Mouse (Mus musculus): ENCODE data around the gene Pan3. TPM values are rescaled to one million over a fixed set of nuclear protein-coding genes. Genes with fewer than 3 reads are reported as not detected.

The Pan3 gene
- 97.4 and 105 TPM in 2 replicates for polyA plus RNA-seq (2012; rRNA removed)

- under 1% methylated on average over 50 of the region's 51 CpGs for WGBS
- peak within 1 kb of the TSS; percentile 100 for H3K27ac ChIP-seq (ENCODE audit: insufficient read depth, low read length)
- peak within 1 kb of the TSS; percentile 98 for H3K4me3 ChIP-seq (replicated peaks; ENCODE audit: insufficient read depth, low read depth, low read length)
- DNase-seq = peak; percentile 96 to 98
- no peaks in the 10 kb centered on the region for H3K27me3 ChIP-seq (ENCODE audit: control insufficient read depth, insufficient read depth, low read length)
- no peak for TF ChIP-seq CTCF (IDR thresholded peaks at IDR 0.05; ENCODE audit: borderline replicate concordance, insufficient read depth, low read depth, low read length)
- TF ChIP-seq POLR2A (IDR thresholded peaks at IDR 0.05; ENCODE audit: borderline replicate concordance, insufficient read depth, low read length) = peak; percentile 77; the same call in 1 of the 2 replicates
- peaks cover 32% of the 10 kb centered on the region for H3K4me1 ChIP-seq (ENCODE audit: control insufficient read depth, insufficient read depth, low read length)
Measured at GRCm38 (mm10) chr5:147429535-147430305, at the start of gene Pan3. Gene Pan3, plus strand, starts transcription at chr5:147430161.

GRCm38 (mm10) chr5:147381396-147381795, 48.6 kb upstream of the Pan3 start:
- TF ChIP-seq CTCF (IDR thresholded peaks at IDR 0.05; ENCODE audit: borderline replicate concordance, insufficient read depth, low read depth, low read length) (no peak), POLR2A (IDR thresholded peaks at IDR 0.05; ENCODE audit: borderline replicate concordance, insufficient read depth, low read length) (no peak)
- 90% methylated on average over 10 of the region's 10 CpGs for WGBS
- H3K27ac ChIP-seq (ENCODE audit: insufficient read depth, low read length) = no peak overlapping the region

DNA sequence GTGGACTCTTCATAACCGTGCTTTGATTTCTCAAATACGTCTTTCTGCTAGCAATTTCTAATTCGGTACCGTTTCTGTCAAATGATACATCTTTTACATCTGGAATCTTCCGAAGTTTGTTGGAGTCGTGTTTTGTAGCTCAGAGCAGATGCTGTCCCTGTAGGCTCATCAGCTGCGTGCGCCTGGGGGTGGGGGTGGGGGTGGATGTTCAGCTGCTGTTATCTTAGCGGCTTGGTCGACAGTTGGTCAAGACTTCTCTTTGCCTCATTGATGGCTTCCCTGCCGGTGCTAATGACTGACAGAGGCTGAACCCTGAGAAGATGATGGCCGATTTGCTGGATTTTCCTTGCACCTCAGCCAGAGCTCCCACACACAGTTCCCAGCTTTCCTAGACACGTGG, 43.1 kb upstream of the Pan3 start:
- no peak overlapping the region for H3K4me3 ChIP-seq (replicated peaks; ENCODE audit: insufficient read depth, low read depth, low read length)
- WGBS = 85% methylated on average over 13 of the region's 13 CpGs
- no peaks in the 10 kb centered on the region for H3K27me3 ChIP-seq (ENCODE audit: control insufficient read depth, insufficient read depth, low read length)
- TF ChIP-seq CTCF (IDR thresholded peaks at IDR 0.05; ENCODE audit: borderline replicate concordance, insufficient read depth, low read depth, low read length) (no peak), POLR2A (IDR thresholded peaks at IDR 0.05; ENCODE audit: borderline replicate concordance, insufficient read depth, low read length) (no peak)
- DNase-seq = no peak
- H3K4me1 ChIP-seq (ENCODE audit: control insufficient read depth, insufficient read depth, low read length) = no peaks in the 10 kb centered on the region
- no peak overlapping the region for H3K27ac ChIP-seq (ENCODE audit: insufficient read depth, low read length)

More at GRCm38 (mm10) chr5:147381396-147381795, 48.6 kb upstream of the Pan3 start:
- H3K4me1 ChIP-seq (ENCODE audit: control insufficient read depth, insufficient read depth, low read length) = no peaks in the 10 kb centered on the region
- DNase-seq = no peak
- H3K27me3 ChIP-seq (ENCODE audit: control insufficient read depth, insufficient read depth, low read length) = no peaks in the 10 kb centered on the region
- no peak overlapping the region for H3K4me3 ChIP-seq (replicated peaks; ENCODE audit: insufficient read depth, low read depth, low read length)

- Histone ChIP-seq H3K27ac (ENCODE audit: insufficient read depth, low read length) (no peak overlapping the region), H3K4me3 (replicated peaks; ENCODE audit: insufficient read depth, low read depth, low read length) (no peak overlapping the region), H3K4me1 (ENCODE audit: control insufficient read depth, insufficient read depth, low read length) (no peaks in the 10 kb centered on the region), H3K27me3 (ENCODE audit: control insufficient read depth, insufficient read depth, low read length) (no peaks in the 10 kb centered on the region)
- TF ChIP-seq CTCF (IDR thresholded peaks at IDR 0.05; ENCODE audit: borderline replicate concordance, insufficient read depth, low read depth, low read length) = no peak
- no peak for TF ChIP-seq POLR2A (IDR thresholded peaks at IDR 0.05; ENCODE audit: borderline replicate concordance, insufficient read depth, low read length)
- DNase-seq = no peak
- 77% methylated on average over 9 of the region's 9 CpGs for WGBS
Measured at GRCm38 (mm10) chr5:147388376-147389008, 41.5 kb upstream of the Pan3 start.

DNA sequence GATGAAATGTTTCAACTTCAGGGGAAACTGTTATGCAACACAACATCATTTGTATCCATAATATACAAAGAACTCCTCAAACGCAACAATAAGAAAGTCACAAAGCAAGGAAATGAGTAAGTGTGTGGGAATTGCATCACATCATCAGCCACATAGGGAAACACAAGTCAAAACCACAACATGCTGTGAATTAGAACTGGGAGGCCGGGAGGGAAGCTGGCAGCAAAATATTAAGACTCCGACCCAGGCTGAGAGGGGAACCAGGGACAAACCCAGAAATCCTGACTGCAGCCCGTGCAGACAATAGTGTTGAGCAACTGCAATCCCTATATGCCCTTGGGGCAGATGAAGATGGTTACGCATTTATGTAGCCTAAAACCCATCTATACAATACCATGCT, 40.9 kb upstream of the Pan3 start:
- Histone ChIP-seq H3K4me1 (ENCODE audit: control insufficient read depth, insufficient read depth, low read length) (no peaks in the 10 kb centered on the region), H3K27me3 (ENCODE audit: control insufficient read depth, insufficient read depth, low read length) (no peaks in the 10 kb centered on the region), H3K27ac (ENCODE audit: insufficient read depth, low read length) (no peak overlapping the region), H3K4me3 (replicated peaks; ENCODE audit: insufficient read depth, low read depth, low read length) (no peak overlapping the region)
- DNase-seq = no peak
- TF ChIP-seq POLR2A (IDR thresholded peaks at IDR 0.05; ENCODE audit: borderline replicate concordance, insufficient read depth, low read length) = no peak
- TF ChIP-seq CTCF (IDR thresholded peaks at IDR 0.05; ENCODE audit: borderline replicate concordance, insufficient read depth, low read depth, low read length) = no peak
- 82% methylated on average over 5 of the region's 5 CpGs for WGBS

GRCm38 (mm10) chr5:147390772-147391171, 39.2 kb upstream of the Pan3 start:
- H3K4me1 ChIP-seq (ENCODE audit: control insufficient read depth, insufficient read depth, low read length) = no peaks in the 10 kb centered on the region
- no peak overlapping the region for H3K27ac ChIP-seq (ENCODE audit: insufficient read depth, low read length)
- H3K4me3 ChIP-seq (replicated peaks; ENCODE audit: insufficient read depth, low read depth, low read length) = no peak overlapping the region
- WGBS = 9% methylated on average over 2 of the region's 2 CpGs
- DNase-seq = no peak
- TF ChIP-seq POLR2A (IDR thresholded peaks at IDR 0.05; ENCODE audit: borderline replicate concordance, insufficient read depth, low read length) = no peak
- no peak for TF ChIP-seq CTCF (IDR thresholded peaks at IDR 0.05; ENCODE audit: borderline replicate concordance, insufficient read depth, low read depth, low read length)
- no peaks in the 10 kb centered on the region for H3K27me3 ChIP-seq (ENCODE audit: control insufficient read depth, insufficient read depth, low read length)

GRCm38 (mm10) chr5:147392667-147393213, 37.2 kb upstream of the Pan3 start:
- 89% methylated on average over 12 of the region's 12 CpGs for WGBS
- no peak for TF ChIP-seq POLR2A (IDR thresholded peaks at IDR 0.05; ENCODE audit: borderline replicate concordance, insufficient read depth, low read length)
- no peak for TF ChIP-seq CTCF (IDR thresholded peaks at IDR 0.05; ENCODE audit: borderline replicate concordance, insufficient read depth, low read depth, low read length)

More at GRCm38 (mm10) chr5:147392667-147393213, 37.2 kb upstream of the Pan3 start:
- DNase-seq = no peak
- Histone ChIP-seq H3K27ac (ENCODE audit: insufficient read depth, low read length) (no peak overlapping the region), H3K4me1 (ENCODE audit: control insufficient read depth, insufficient read depth, low read length) (no peaks in the 10 kb centered on the region), H3K27me3 (ENCODE audit: control insufficient read depth, insufficient read depth, low read length) (no peaks in the 10 kb centered on the region), H3K4me3 (replicated peaks; ENCODE audit: insufficient read depth, low read depth, low read length) (no peak overlapping the region)

All from cerebellum, adult 2 months (tissue).